Mouse (Mus musculus) kidney, postnatal 14 days (tissue): ENCODE data around the gene Nav2.

Source experiments
- DNase-seq: peaks from one replicate; pipeline ENCODE4 v3.0.0; 2022; ENCODE audit warnings: mixed read lengths

Gene Nav2

GRCm38 (mm10) chr7:48891029-48891428 lies 17.5 kb upstream of the Nav2 start:
- no peak for DNase-seq

- no peak for DNase-seq
These were observed 15.4 kb upstream of the Nav2 start for GRCm38 (mm10) chr7:48893093-48893492.

GRCm38 (mm10) chr7:48894152-48894551 lies 14.4 kb upstream of the Nav2 start:
- DNase-seq: peak; percentile 70

- DNase-seq: no peak
These were observed 13.8 kb upstream of the Nav2 start for GRCm38 (mm10) chr7:48894763-48895162.

GRCm38 (mm10) chr7:48895475-48895874 lies 13.0 kb upstream of the Nav2 start:
- no peak for DNase-seq

GRCm38 (mm10) chr7:48896051-48896450 lies 12.5 kb upstream of the Nav2 start:
- no peak for DNase-seq

GRCm38 (mm10) chr7:48897539-48898163 lies 10.9 kb upstream of the Nav2 start:
- DNase-seq: peak; percentile 30

GRCm38 (mm10) chr7:48898416-48898815 lies 10.1 kb upstream of the Nav2 start:
- no peak for DNase-seq

- DNase-seq: no peak
These were observed 7.9 kb upstream of the Nav2 start for GRCm38 (mm10) chr7:48900408-48901167.

GRCm38 (mm10) chr7:48902454-48902853 lies 6.1 kb upstream of the Nav2 start:
- no peak for DNase-seq

- DNase-seq: no peak
These were observed 791 bp downstream of the Nav2 start for GRCm38 (mm10) chr7:48909342-48909671.

- no peak for DNase-seq
These were observed 1.8 kb downstream of the Nav2 start for GRCm38 (mm10) chr7:48910282-48910681.

- no peak for DNase-seq
These were observed 2.6 kb downstream of the Nav2 start for GRCm38 (mm10) chr7:48911146-48911545.

GRCm38 (mm10) chr7:48914630-48915506 lies 6.4 kb downstream of the Nav2 start:
- DNase-seq: no peak

- no peak for DNase-seq
These were observed 8.9 kb downstream of the Nav2 start for GRCm38 (mm10) chr7:48917463-48917862.

- DNase-seq: no peak
These were observed 9.5 kb downstream of the Nav2 start for GRCm38 (mm10) chr7:48917988-48918387.

- no peak for DNase-seq
These were observed 9.9 kb downstream of the Nav2 start for GRCm38 (mm10) chr7:48918389-48918788.

GRCm38 (mm10) chr7:48923620-48924019 lies 15.1 kb downstream of the Nav2 start:
- no peak for DNase-seq

GRCm38 (mm10) chr7:48925214-48925613 lies 16.7 kb downstream of the Nav2 start:
- peak; percentile 43 for DNase-seq

GRCm38 (mm10) chr7:48928364-48928763 lies 19.8 kb downstream of the Nav2 start:
- peak; percentile 60 for DNase-seq

GRCm38 (mm10) chr7:48930399-48930798 lies 21.9 kb downstream of the Nav2 start:
- DNase-seq: peak; percentile 42

GRCm38 (mm10) chr7:48932138-48932537 lies 23.6 kb downstream of the Nav2 start:
- DNase-seq: no peak

- DNase-seq: peak; percentile 11
These were observed 26.3 kb downstream of the Nav2 start for GRCm38 (mm10) chr7:48934816-48935215.

GRCm38 (mm10) chr7:48937562-48937961 lies 29.0 kb downstream of the Nav2 start:
- DNase-seq: no peak
